Mouse (Mus musculus) embryo, embryonic 11.5 days (tissue): ENCODE measurements at regions not wholly inside any gene's neighbourhood (a gene's known extent, or its start where the extent isn't known, plus 50 kb on each side); places are given as distances from the start of the nearest gene placed in this dataset.
A peak's percentile ranks its signal among the peaks of the same experiment; 100 is the strongest.

Source experiments
- DNase-seq: peaks from one replicate; pipeline ENCODE4 v3.0.0-alpha.2; 2012; ENCODE audit warnings: low read depth, low spot score

GRCm38 (mm10) chr16:27586307-27586706 is 197.6 kb downstream of the Ccdc50 start:
- no peak for DNase-seq

- DNase-seq: no peak
Measured at GRCm38 (mm10) chr16:27609366-27609765, 220.7 kb downstream of the Ccdc50 start.

DNA sequence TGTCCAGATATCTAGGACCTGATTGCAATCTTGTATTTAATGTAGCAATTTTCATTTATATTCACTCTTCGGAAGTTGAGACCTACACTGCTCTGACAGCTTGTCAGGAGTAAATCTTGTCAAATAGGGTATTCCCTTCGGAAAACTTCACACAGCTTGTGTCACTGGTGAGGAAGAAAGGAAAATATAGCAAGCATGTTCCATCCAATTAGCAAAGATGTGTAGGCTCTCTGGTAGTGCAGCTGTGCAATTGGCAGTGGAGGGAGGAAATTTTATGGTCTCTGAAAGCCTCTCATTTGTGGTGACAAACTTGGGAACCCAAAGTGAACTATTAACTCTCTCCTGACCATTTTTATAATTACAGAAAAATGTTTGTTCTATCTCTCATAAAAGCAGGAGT is 252.6 kb downstream of the Ccdc50 start:
- no peak for DNase-seq

DNA sequence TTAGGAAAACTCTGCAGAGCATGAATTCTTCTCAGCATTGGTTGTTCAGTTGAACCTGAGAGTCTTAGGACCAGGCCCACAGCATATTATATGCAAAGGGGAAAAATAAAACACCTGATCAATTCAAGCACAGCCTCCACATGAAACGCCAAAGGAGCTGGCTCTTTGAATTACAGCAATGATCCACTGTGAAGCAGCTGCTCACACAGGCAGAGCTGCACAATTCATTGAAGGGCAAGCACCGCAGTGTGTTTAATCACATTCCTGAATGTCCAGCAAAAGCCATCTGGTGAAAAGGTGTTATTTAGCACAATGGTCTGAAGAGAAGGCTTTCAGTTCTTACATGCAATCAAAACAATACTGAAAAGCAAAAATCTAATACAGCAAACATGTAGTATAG is 289.6 kb downstream of the Ccdc50 start:
- DNase-seq: peak; percentile 2

DNA sequence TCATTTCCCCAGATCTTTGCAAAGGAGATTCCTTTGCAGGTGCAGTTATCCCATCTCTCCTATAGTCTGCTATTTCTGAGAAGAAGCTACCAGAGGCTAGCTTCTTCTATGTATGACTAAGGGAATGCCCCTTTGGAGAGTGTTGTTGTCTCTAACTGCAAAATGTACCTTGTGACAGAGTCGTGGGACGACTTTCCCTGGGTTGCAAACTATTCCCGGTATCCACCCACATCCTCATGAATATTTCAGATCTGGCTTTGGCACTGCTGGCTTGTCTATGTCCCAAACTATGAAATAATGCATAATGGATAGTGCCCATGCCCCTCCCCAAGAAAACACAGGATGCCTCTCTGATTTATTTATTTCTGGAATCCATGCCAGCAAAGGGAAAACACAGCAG is 294.3 kb downstream of the Ccdc50 start:
- DNase-seq: no peak

GRCm38 (mm10) chr16:27683826-27684225 is 295.2 kb downstream of the Ccdc50 start:
- no peak for DNase-seq

DNA sequence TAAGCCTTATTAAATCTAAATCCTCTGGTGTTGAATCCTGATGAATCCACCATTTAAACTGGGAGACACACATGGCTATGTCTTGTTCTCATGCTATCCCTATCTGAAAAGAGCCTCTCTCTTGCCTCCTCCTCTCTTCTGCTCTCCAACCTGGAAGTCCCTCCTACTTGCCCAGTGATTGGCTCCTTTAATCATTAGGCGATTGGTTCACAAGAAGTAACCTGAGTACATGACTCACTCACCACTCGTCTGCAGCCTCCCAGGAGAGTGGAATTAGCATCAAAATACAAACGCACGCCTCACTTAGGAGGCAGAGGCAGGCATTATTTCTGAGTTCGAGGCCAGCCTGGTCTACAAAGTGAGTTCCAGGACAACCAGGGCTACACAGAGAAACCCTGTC is 321.3 kb downstream of the Ccdc50 start:
- DNase-seq: no peak

GRCm38 (mm10) chr16:27723445-27723844 is 334.8 kb downstream of the Ccdc50 start:
- DNase-seq: no peak
